Mouse (Mus musculus): ENCODE data around the gene Spag9.
"Not testable (repeated sequence)": the region's sequence is repeated elsewhere in the genome, so short reads cannot be mapped to it uniquely, and the experiment has no call there.

Gene Spag9

GRCm38 (mm10) chr11:93986298-93986697 is 9.6 kb upstream of the Spag9 start:
- in situ Hi-C loops (cut with MboI, MseI), result no loop called here

GRCm38 (mm10) chr11:93987026-93987425 is 8.9 kb upstream of the Spag9 start:
- in situ Hi-C loops (cut with MboI, MseI), result no loop called here

GRCm38 (mm10) chr11:93987625-93988327 is 8.1 kb upstream of the Spag9 start:
- in situ Hi-C loops (cut with MboI, MseI), result no loop called here

- in situ Hi-C loops (cut with MboI, MseI), result no loop called here
Measured at GRCm38 (mm10) chr11:93988328-93989062, 7.4 kb upstream of the Spag9 start.

- in situ Hi-C loops (cut with MboI, MseI), result no loop called here
Measured at GRCm38 (mm10) chr11:93994531-93994930, 1.4 kb upstream of the Spag9 start.

- in situ Hi-C loops (cut with MboI, MseI), result no loop called here
Measured at GRCm38 (mm10) chr11:93995111-93995719, 676 bp upstream of the Spag9 start.

- in situ Hi-C loops (cut with MboI, MseI), result no loop called here
Measured at GRCm38 (mm10) chr11:93996306-93997140, 632 bp downstream of the Spag9 start.

- in situ Hi-C loops (cut with MboI, MseI), result no loop called here
Measured at GRCm38 (mm10) chr11:93997141-93997775, 1.4 kb downstream of the Spag9 start.

GRCm38 (mm10) chr11:93999276-93999675 is 3.4 kb downstream of the Spag9 start:
- in situ Hi-C loops (cut with MboI, MseI), result no loop called here

- in situ Hi-C loops (cut with MboI, MseI), result no loop called here
Measured at GRCm38 (mm10) chr11:94003346-94003745, 7.5 kb downstream of the Spag9 start.

- in situ Hi-C loops (cut with MboI, MseI), result no loop called here
Measured at GRCm38 (mm10) chr11:94019091-94019490, 23.2 kb downstream of the Spag9 start.

- in situ Hi-C loops (cut with MboI, MseI), result no loop called here
Measured at GRCm38 (mm10) chr11:94020403-94020802, 24.5 kb downstream of the Spag9 start.

GRCm38 (mm10) chr11:94026289-94026688 is 30.4 kb downstream of the Spag9 start:
- in situ Hi-C loops (cut with MboI, MseI), result no loop called here

GRCm38 (mm10) chr11:94032084-94032483 is 36.2 kb downstream of the Spag9 start:
- in situ Hi-C loops (cut with MboI, MseI), result no loop called here

- in situ Hi-C loops (cut with MboI, MseI), result no loop called here
Measured at GRCm38 (mm10) chr11:94032971-94033370, 37.1 kb downstream of the Spag9 start.

- in situ Hi-C loops (cut with MboI, MseI), result loop anchor here (5.0 kb wide), 1 partner anchor 36 kb away; no protein-coding TSS in a partner anchor
Measured at GRCm38 (mm10) chr11:94035974-94036373, 40.1 kb downstream of the Spag9 start.

GRCm38 (mm10) chr11:94041475-94041874 is 45.6 kb downstream of the Spag9 start:
- in situ Hi-C loops (cut with MboI, MseI), result no loop called here

GRCm38 (mm10) chr11:94042301-94042700 is 46.4 kb downstream of the Spag9 start:
- in situ Hi-C loops (cut with MboI, MseI), result not testable (repeated sequence)

GRCm38 (mm10) chr11:94043998-94044985 is 48.4 kb downstream of the Spag9 start:
- in situ Hi-C loops (cut with MboI, MseI), result no loop called here

- in situ Hi-C loops (cut with MboI, MseI), result no loop called here
Measured at GRCm38 (mm10) chr11:94045016-94045415, 49.1 kb downstream of the Spag9 start.

All from T-helper 1 cell (primary cell).